Mouse (Mus musculus) intestine, embryonic 15.5 days (tissue): ENCODE results near the gene Cenpb. TPM values are rescaled to one million over a fixed set of nuclear protein-coding genes. Genes with fewer than 3 reads are reported as not detected.

Experiments
- ATAC-seq: fragments of 200-750 bp; cut with Nextera tagmentation; 2 replicates; pipeline ENCODE4 v1.8.0; 2017; ENCODE audit warnings: moderate TSS enrichment, moderate library complexity
- H3K27ac ChIP-seq: fragments of 300-500 bp; sonication (generic); 2 replicates; pipeline ENCODE4 v1.5.1; 2015; ENCODE audit warnings: mild to moderate bottlenecking, inconsistent platforms
- H3K27me3 ChIP-seq: fragments of 300-500 bp; sonication (generic); replicated peaks from 2 replicates; pipeline ENCODE4 v1.6.1; 2015; ENCODE audit warnings: inconsistent platforms
- H3K36me3 ChIP-seq: fragments of 300-500 bp; sonication (generic); 2 replicates; pipeline ENCODE4 v1.6.1; 2015; ENCODE audit warnings: inconsistent platforms
- H3K4me1 ChIP-seq: fragments of 300-500 bp; sonication (generic); replicated peaks from 2 replicates; pipeline ENCODE4 v1.6.1; 2015; ENCODE audit warnings: inconsistent platforms
- H3K4me2 ChIP-seq: fragments of 300-500 bp; sonication (generic); replicated peaks from 2 replicates; pipeline ENCODE4 v1.6.1; 2015; ENCODE audit warnings: mild to moderate bottlenecking, inconsistent platforms
- H3K4me3 ChIP-seq: fragments of 300-500 bp; sonication (generic); replicated peaks from 2 replicates; pipeline ENCODE4 v1.5.1; 2015; ENCODE audit warnings: inconsistent platforms
- H3K9ac ChIP-seq: fragments of 300-500 bp; sonication (generic); 2 replicates; pipeline ENCODE4 v1.6.1; 2015; ENCODE audit warnings: inconsistent platforms
- H3K9me3 ChIP-seq: fragments of 300-500 bp; sonication (generic); 2 replicates; pipeline ENCODE4 v1.6.1; 2016; ENCODE audit warnings: inconsistent platforms
- WGBS: fragments of 180-500 bp; shearing (Covaris S2); methylation state at CpG from one replicate; pipeline ENCODE4 v1.1.7; 2015; 5-methylcytosine and 5-hydroxymethylcytosine counted together
- polyA plus RNA-seq: library from polyadenylated mRNA; unstranded; fragments of >200 nt; fragmentation: Nextera tagmentation; extraction: Ambion mirVana; gene quantifications from 2 replicates; pipeline ENCODE4 v1.2.1, GENCODE M21; 2015

The Cenpb gene
- polyA plus RNA-seq, 1 experiment from 2014 or later, result 12.5 TPM

GRCm38 (mm10) chr2:131190344-131191004 lies 10.6 kb upstream of the Cenpb start:
- no peak for ATAC-seq

GRCm38 (mm10) chr2:131189521-131190309 lies 9.8 kb upstream of the Cenpb start:
- no peak overlapping the region for H3K9ac ChIP-seq
- H3K36me3 ChIP-seq, result peaks cover 26% of the 10 kb centered on the region
- H3K9me3 ChIP-seq, result no peaks in the 10 kb centered on the region
- ATAC-seq, result no peak
- H3K4me2 ChIP-seq, result peak overlapping the region; percentile 28; the same call in 1 of the 2 replicates
- H3K27ac ChIP-seq, result peak overlapping the region; percentile 55; the same call in 1 of the 2 replicates
- WGBS, result 50% methylated on average over 5 of the region's 5 CpGs
- H3K4me1 ChIP-seq, result peaks cover 17% of the 10 kb centered on the region
- no peak overlapping the region for H3K4me3 ChIP-seq
- H3K27me3 ChIP-seq, result no peaks in the 10 kb centered on the region

More at GRCm38 (mm10) chr2:131190344-131191004, 10.6 kb upstream of the Cenpb start:
- Histone ChIP-seq H3K4me3 (no peak overlapping the region), H3K9me3 (no peaks in the 10 kb centered on the region), H3K4me1 (peaks cover 17% of the 10 kb centered on the region), H3K27me3 (no peaks in the 10 kb centered on the region), H3K36me3 (peaks cover 26% of the 10 kb centered on the region), H3K27ac (peak overlapping the region; percentile 55), H3K4me2 (no peak overlapping the region), H3K9ac (no peak overlapping the region)
- WGBS, result 35% methylated on average over 10 of the region's 10 CpGs

DNA sequence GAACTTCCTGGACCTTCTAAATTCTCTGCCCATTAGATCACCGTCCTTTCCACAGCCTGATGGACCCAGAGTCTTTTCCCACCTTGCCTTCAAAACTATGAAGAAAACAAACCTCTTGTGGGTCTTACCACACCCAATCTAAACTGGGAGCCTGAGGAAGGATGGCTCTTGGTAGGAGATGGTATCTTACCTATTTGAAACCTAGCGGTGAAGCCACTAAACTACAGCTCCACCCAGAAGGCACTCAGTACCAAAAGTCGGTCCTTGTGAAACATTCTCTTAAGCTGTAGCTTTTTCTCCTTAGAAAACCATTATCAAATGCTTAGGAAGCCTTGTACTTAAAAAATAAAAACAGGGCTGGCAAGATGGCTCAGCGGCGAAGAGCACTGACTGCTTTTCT lies 8.4 kb upstream of the Cenpb start:
- peak overlapping the region; percentile 81; the same call in 1 of the 2 replicates for H3K4me2 ChIP-seq
- H3K4me1 ChIP-seq, result peaks cover 17% of the 10 kb centered on the region
- H3K27me3 ChIP-seq, result no peaks in the 10 kb centered on the region
- H3K4me3 ChIP-seq, result no peak overlapping the region
- peaks cover 16% of the 10 kb centered on the region for H3K36me3 ChIP-seq
- no peak overlapping the region for H3K9ac ChIP-seq
- no peaks in the 10 kb centered on the region for H3K9me3 ChIP-seq
- 93% methylated on average over 5 of the region's 5 CpGs for WGBS
- ATAC-seq, result no peak
- no peak overlapping the region for H3K27ac ChIP-seq

DNA sequence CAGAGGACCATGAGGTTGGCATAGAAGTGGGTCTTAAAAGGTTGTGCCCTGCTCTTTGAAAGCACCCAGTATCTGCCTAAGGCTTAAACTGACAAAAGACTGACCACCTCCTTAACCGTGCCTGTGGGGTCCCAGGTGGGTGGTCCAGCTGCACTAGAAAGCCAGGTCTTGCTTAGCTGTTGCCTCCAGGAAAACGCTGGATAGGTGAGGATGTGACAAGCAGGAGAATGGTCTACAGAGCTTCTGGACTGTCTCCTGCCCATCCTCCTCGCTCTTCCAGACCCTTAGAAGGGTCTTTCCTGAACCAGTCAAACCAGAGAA lies 7.7 kb upstream of the Cenpb start:
- peaks cover 9% of the 10 kb centered on the region; the same call in 1 of the 2 replicates for H3K36me3 ChIP-seq
- WGBS, result 28% methylated on average over 3 of the region's 3 CpGs
- H3K4me3 ChIP-seq, result peak overlapping the region; percentile 54
- no peak for ATAC-seq
- H3K9ac ChIP-seq, result peak overlapping the region; percentile 61
- peak overlapping the region; percentile 81 for H3K4me2 ChIP-seq
- peak overlapping the region; percentile 64 for H3K27ac ChIP-seq
- H3K9me3 ChIP-seq, result no peaks in the 10 kb centered on the region
- H3K4me1 ChIP-seq, result peaks cover 17% of the 10 kb centered on the region
- H3K27me3 ChIP-seq, result no peaks in the 10 kb centered on the region

- Histone ChIP-seq H3K9me3 (no peaks in the 10 kb centered on the region), H3K36me3 (peaks cover 7% of the 10 kb centered on the region; the same call in 1 of the 2 replicates), H3K4me2 (peak within 1 kb of the TSS; percentile 81), H3K27ac (peak within 1 kb of the TSS; percentile 64), H3K9ac (peak within 1 kb of the TSS; percentile 61), H3K4me3 (peak within 1 kb of the TSS; percentile 54), H3K4me1 (peaks cover 17% of the 10 kb centered on the region), H3K27me3 (no peaks in the 10 kb centered on the region)
- 1% methylated on average over 43 of the region's 43 CpGs for WGBS
- peak; percentile 93 for ATAC-seq
These were observed 7.1 kb upstream of the Cenpb start, which contains the start of the genes Cdc25b and Spef1 for GRCm38 (mm10) chr2:131186771-131187601. Cdc25b (plus strand) TSS chr2:131186949. Spef1 (minus strand) TSS chr2:131187282.

DNA sequence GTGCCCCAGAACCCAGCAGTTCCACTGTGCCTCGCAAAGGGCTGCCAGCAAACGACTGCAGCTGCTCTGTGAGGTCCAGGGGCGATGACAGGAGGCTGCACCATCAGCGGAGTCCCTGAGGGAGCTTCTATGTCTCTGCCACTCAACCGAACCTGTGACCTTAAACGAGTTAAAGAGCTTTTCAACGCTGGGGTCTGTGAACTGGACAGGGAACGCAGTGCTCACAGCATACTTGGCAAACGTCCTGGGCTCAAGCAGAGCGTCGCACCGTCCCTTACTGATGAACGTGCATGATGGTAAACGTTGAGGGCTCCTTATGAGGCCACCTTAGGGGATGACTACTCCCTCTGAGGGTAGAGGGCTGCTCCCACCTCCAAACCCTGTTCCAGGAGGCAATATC lies 6.5 kb upstream of the Cenpb start:
- Histone ChIP-seq H3K4me1 (peaks cover 17% of the 10 kb centered on the region), H3K9ac (peak overlapping the region; percentile 61), H3K4me3 (peak overlapping the region; percentile 54), H3K4me2 (peak overlapping the region; percentile 81), H3K27ac (peak overlapping the region; percentile 64), H3K9me3 (no peaks in the 10 kb centered on the region), H3K36me3 (peaks cover under 1% of the 10 kb centered on the region; the same call in 1 of the 2 replicates), H3K27me3 (no peaks in the 10 kb centered on the region)
- peak; percentile 16 for ATAC-seq
- WGBS, result 3% methylated on average over 14 of the region's 14 CpGs

- H3K27ac ChIP-seq, result peak overlapping the region; percentile 92
- peak overlapping the region; percentile 97 for H3K4me2 ChIP-seq
- peak overlapping the region; percentile 91 for H3K9ac ChIP-seq
- peaks cover 35% of the 10 kb centered on the region for H3K4me1 ChIP-seq
- H3K36me3 ChIP-seq, result 0 out of 2 replicates have a peak, but pooled peaks cover 2% of the 10 kb centered on the region
- H3K9me3 ChIP-seq, result no peaks in the 10 kb centered on the region
- H3K4me3 ChIP-seq, result peak overlapping the region; percentile 80
- ATAC-seq, result peak; percentile 66
- under 1% methylated on average over 62 of the region's 67 CpGs for WGBS
- no peaks in the 10 kb centered on the region for H3K27me3 ChIP-seq
These were observed 501 bp downstream of the Cenpb start for GRCm38 (mm10) chr2:131179246-131179886.

DNA sequence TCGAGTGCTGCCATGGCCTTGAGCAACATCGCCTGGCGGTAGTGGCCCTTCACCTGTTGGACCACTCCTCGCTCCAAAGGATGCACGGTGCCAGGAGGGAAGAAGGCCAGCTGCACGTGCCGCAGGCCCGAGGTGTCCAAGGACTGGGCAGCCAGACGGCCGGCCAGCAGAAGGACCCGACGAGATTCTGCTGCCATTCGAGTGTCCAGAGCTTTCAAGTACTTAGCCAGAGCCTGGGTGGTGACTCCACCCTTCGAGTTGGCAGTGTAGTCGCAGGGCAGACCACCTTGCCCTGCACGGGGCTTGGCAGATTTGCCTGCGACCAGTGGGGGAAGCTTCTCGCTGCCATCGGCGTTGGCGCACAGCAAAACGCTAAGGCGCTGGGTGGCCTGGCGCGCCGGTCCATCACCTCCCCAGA lies 1.0 kb downstream of the Cenpb start:
- Histone ChIP-seq H3K4me2 (peak overlapping the region; percentile 97), H3K27me3 (no peaks in the 10 kb centered on the region), H3K9ac (peak overlapping the region; percentile 91), H3K9me3 (no peaks in the 10 kb centered on the region), H3K27ac (peak overlapping the region; percentile 92), H3K4me1 (peaks cover 35% of the 10 kb centered on the region), H3K36me3 (0 out of 2 replicates have a peak, but pooled peaks cover 2% of the 10 kb centered on the region), H3K4me3 (peak overlapping the region; percentile 80)
- no peak for ATAC-seq
- 26% methylated on average over 26 of the region's 26 CpGs for WGBS

DNA sequence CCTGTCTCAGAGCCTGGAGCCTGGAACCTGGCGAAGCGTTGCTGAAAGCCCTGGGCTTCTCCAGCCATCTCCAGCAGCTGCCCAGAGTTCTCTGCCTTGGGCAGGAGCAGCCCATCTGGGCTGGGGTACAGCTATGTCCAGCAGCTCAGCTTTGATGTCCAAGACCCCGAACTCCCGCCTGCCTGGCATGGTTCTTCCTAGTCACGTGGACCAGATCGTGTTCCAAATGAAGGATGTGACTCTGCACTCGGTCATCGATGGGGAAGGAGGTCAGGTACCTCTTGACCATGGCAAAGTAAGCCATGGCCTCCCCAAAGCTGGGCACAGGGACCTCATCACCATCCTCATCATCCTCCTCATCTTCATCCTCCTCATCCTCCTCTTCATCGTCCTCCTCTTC lies 1.9 kb downstream of the Cenpb start:
- Histone ChIP-seq H3K4me1 (peaks cover 35% of the 10 kb centered on the region), H3K9ac (peak overlapping the region; percentile 91)
- no peak for ATAC-seq

DNA sequence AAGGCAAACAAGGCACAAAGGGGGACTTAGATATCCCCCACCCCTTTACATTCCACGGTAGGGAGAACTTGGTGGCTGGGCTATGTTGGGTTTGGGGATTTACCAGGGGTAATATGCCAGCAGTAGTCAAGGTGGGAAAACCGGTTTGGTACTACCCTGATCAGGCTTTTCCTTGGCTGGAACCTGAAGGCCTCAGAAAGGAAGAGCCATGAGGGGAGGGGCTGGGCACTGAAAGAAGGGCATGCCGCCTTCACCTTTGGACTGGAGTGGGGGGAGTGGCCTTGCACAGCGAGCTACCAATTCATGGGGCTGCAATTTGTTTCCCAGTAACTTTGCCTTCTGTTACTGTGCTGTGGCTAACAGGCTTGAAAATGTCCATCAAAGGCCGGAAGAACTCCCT lies 3.4 kb downstream of the Cenpb start:
- 49% methylated on average over 5 of the region's 5 CpGs for WGBS
- H3K4me1 ChIP-seq, result peaks cover 39% of the 10 kb centered on the region
- ATAC-seq, result peak; percentile 75
- peak overlapping the region; percentile 97 for H3K4me2 ChIP-seq
- H3K36me3 ChIP-seq, result 0 out of 2 replicates have a peak, but pooled peaks cover 2% of the 10 kb centered on the region
- H3K4me3 ChIP-seq, result peak overlapping the region; percentile 80
- H3K27ac ChIP-seq, result peak overlapping the region; percentile 92
- H3K9me3 ChIP-seq, result no peaks in the 10 kb centered on the region
- 0 out of 2 replicates have a peak overlapping the region, but pooled peaks have one; percentile 14 for H3K9ac ChIP-seq
- H3K27me3 ChIP-seq, result peaks cover 12% of the 10 kb centered on the region

More for the DNA sequence above, 1.9 kb downstream of the Cenpb start:
- H3K27me3 ChIP-seq, result no peaks in the 10 kb centered on the region
- H3K27ac ChIP-seq, result peak overlapping the region; percentile 92
- H3K4me2 ChIP-seq, result peak overlapping the region; percentile 97
- H3K4me3 ChIP-seq, result peak overlapping the region; percentile 80
- H3K9me3 ChIP-seq, result no peaks in the 10 kb centered on the region
- 0 out of 2 replicates have a peak, but pooled peaks cover 2% of the 10 kb centered on the region for H3K36me3 ChIP-seq
- WGBS, result 68% methylated on average over 9 of the region's 9 CpGs

GRCm38 (mm10) chr2:131175945-131176309 lies 3.9 kb downstream of the Cenpb start:
- Histone ChIP-seq H3K27me3 (peaks cover 15% of the 10 kb centered on the region), H3K36me3 (0 out of 2 replicates have a peak, but pooled peaks cover 2% of the 10 kb centered on the region), H3K27ac (peak overlapping the region; percentile 92), H3K9me3 (no peaks in the 10 kb centered on the region), H3K4me3 (peak overlapping the region; percentile 80; the same call in 1 of the 2 replicates), H3K9ac (no peak overlapping the region), H3K4me1 (peaks cover 45% of the 10 kb centered on the region), H3K4me2 (peak overlapping the region; percentile 97)
- 81% methylated on average over 1 of the region's 1 CpGs for WGBS
- ATAC-seq, result no peak
